Mouse (Mus musculus) thymus, adult 2 months (tissue): Measurements from ENCODE around the gene Pole4. TPM values are rescaled to one million over a fixed set of nuclear protein-coding genes. Genes with fewer than 3 reads are reported as not detected.

Experiments
- DNase-seq: peaks from one replicate; pipeline ENCODE4 v3.0.0; 2021
- H3K27ac ChIP-seq: fragments of 200-500 bp; 2 replicates; pipeline ENCODE4 v1.5.1; 2012; ENCODE audit warnings: low read length, control low read depth; ENCODE audit not compliant: control insufficient read depth, insufficient read depth
- H3K27me3 ChIP-seq: fragments of 200-500 bp; 2 replicates; pipeline ENCODE4 v1.6.1; 2012; ENCODE audit warnings: mild to moderate bottlenecking, low read length, moderate library complexity, mixed read lengths; ENCODE audit not compliant: control insufficient read depth, insufficient read depth
- H3K36me3 ChIP-seq: fragments of 200-500 bp; 2 replicates; pipeline ENCODE4 v1.6.1; 2012; ENCODE audit warnings: mild to moderate bottlenecking, low read length, moderate library complexity; ENCODE audit not compliant: control insufficient read depth, insufficient read depth
- H3K4me1 ChIP-seq: fragments of 200-500 bp; replicated peaks from 2 replicates; pipeline ENCODE4 v1.6.1; 2012; ENCODE audit warnings: low read length; ENCODE audit not compliant: control insufficient read depth, insufficient read depth
- H3K4me3 ChIP-seq: fragments of 200-500 bp; 2 replicates; pipeline ENCODE4 v1.5.1; 2012; ENCODE audit warnings: mild to moderate bottlenecking, low read length, control low read depth, moderate library complexity; ENCODE audit not compliant: control insufficient read depth, insufficient read depth
- CTCF ChIP-seq: fragments of 200-500 bp; IDR thresholded peaks from 2 replicates; pipeline ENCODE4 v1.5.1; 2012; ENCODE audit warnings: mild to moderate bottlenecking, control low read depth, low read length, moderate library complexity, borderline replicate concordance; ENCODE audit not compliant: control insufficient read depth, poor library complexity, insufficient read depth; ENCODE audit errors: extremely low read depth
- POLR2A ChIP-seq: fragments of 200-500 bp; IDR thresholded peaks from 2 replicates; pipeline ENCODE4 v1.6.1; 2012; ENCODE audit warnings: mild to moderate bottlenecking, low read length, control low read depth, moderate library complexity; ENCODE audit not compliant: control insufficient read depth, poor library complexity, insufficient read depth; ENCODE audit errors: extremely low read depth
- WGBS: fragments of 180-500 bp; shearing (Covaris S2); methylation state at CpG from one replicate; pipeline ENCODE4 v1.1.7; 2018; 5-methylcytosine and 5-hydroxymethylcytosine counted together
- polyA plus RNA-seq: library from polyadenylated mRNA; depleted of rRNA; stranded (reverse); fragments of >200 nt; gene quantifications from 2 replicates; pipeline ENCODE4 v1.2.3, GENCODE M21; 2012

Pole4 gene
- polyA plus RNA-seq, 1 experiment: 20.4 TPM

DNA sequence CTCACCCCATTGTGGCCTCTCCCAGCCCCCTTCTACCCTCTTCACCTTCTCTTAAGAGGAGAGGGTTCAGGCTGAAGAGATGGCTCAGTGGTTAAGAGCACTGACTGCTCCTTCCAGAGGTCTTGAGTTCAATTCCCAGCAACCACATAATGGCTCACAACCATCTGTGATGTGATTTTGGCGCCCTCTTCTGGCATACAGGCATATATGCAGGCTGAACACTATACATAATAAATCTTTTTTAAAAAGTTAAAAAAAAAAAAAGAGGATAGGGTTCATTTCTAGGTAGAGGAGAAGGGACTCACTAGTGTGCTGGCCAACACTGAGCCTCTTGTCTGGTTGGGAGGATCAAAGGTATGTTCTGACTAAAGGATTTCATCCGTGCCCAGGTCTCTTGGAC lies 44.9 kb upstream of the Pole4 start:
- Histone ChIP-seq H3K36me3 (no peaks in the 10 kb centered on the region), H3K4me1 (no peaks in the 10 kb centered on the region; the same call in 1 of the 2 replicates), H3K27me3 (no peaks in the 10 kb centered on the region), H3K27ac (no peak overlapping the region), H3K4me3 (no peak overlapping the region)
- no peak for TF ChIP-seq CTCF
- no peak for TF ChIP-seq POLR2A
- no peak for DNase-seq
- 80% methylated on average over 2 of the region's 2 CpGs for WGBS

- H3K36me3 ChIP-seq: no peaks in the 10 kb centered on the region
- no peaks in the 10 kb centered on the region for H3K27me3 ChIP-seq
- WGBS: 62% methylated on average over 9 of the region's 9 CpGs
- H3K27ac ChIP-seq: no peak overlapping the region
- DNase-seq: no peak
- H3K4me3 ChIP-seq: no peak overlapping the region
- H3K4me1 ChIP-seq: no peaks in the 10 kb centered on the region; the same call in 1 of the 2 replicates
- no peak for TF ChIP-seq CTCF
- no peak for TF ChIP-seq POLR2A
Measured at GRCm38 (mm10) chr6:82748106-82748672, 43.0 kb upstream of the Pole4 start.

DNA sequence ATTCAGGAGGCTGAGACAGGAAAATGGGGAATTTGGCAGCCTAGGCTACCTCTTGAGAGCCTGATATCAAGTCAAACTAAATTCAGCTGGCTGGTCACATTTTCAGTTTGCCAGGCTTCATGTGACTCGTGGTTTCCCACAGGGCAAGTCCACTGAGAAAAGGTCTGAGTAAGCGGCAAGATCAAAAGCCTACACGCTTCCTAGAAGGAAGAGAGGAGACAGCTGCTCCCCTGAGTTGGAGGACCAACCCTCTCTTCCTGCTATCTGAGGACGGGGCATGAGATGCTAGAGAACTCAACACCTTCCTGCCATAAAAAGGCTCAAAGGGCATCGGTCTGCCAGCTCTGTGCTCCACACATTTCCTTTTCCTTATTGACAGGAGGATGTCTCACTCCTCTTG lies 41.9 kb upstream of the Pole4 start:
- TF ChIP-seq CTCF (no peak), POLR2A (no peak)
- H3K4me1 ChIP-seq: no peaks in the 10 kb centered on the region
- DNase-seq: no peak
- WGBS: 6% methylated on average over 5 of the region's 5 CpGs
- H3K4me3 ChIP-seq: no peak overlapping the region
- no peaks in the 10 kb centered on the region for H3K36me3 ChIP-seq
- no peak overlapping the region for H3K27ac ChIP-seq
- no peaks in the 10 kb centered on the region for H3K27me3 ChIP-seq

DNA sequence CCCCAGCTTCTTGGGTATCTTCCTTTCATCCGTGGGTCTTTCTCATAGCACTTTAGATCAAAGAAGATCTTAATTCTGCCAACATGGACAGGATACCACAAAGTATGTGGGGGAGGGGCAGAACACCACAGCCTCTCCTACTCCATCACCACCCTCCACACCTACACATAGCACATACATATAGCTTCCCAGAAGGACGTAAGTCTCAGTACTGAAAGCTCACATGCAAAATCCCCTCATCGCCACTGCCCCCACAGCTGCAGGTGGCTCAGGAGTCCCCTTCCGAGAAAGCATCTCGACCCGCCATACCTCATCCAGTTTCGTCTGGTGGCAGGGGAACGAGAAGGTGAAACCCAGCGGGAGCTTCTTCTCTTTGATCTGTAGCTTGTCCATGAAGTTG lies 39.4 kb upstream of the Pole4 start:
- Histone ChIP-seq H3K36me3 (no peaks in the 10 kb centered on the region), H3K27me3 (no peaks in the 10 kb centered on the region), H3K4me3 (no peak overlapping the region), H3K27ac (no peak overlapping the region), H3K4me1 (peaks cover 3% of the 10 kb centered on the region)
- WGBS: 34% methylated on average over 9 of the region's 9 CpGs
- TF ChIP-seq CTCF: no peak
- TF ChIP-seq POLR2A: no peak
- no peak for DNase-seq

GRCm38 (mm10) chr6:82741518-82741880 lies 36.3 kb upstream of the Pole4 start:
- Histone ChIP-seq H3K27ac (no peak overlapping the region), H3K4me3 (no peak overlapping the region), H3K4me1 (peaks cover 3% of the 10 kb centered on the region), H3K27me3 (no peaks in the 10 kb centered on the region), H3K36me3 (no peaks in the 10 kb centered on the region)
- WGBS: 86% methylated on average over 5 of the region's 5 CpGs
- DNase-seq: no peak
- no peak for TF ChIP-seq POLR2A
- no peak for TF ChIP-seq CTCF

DNA sequence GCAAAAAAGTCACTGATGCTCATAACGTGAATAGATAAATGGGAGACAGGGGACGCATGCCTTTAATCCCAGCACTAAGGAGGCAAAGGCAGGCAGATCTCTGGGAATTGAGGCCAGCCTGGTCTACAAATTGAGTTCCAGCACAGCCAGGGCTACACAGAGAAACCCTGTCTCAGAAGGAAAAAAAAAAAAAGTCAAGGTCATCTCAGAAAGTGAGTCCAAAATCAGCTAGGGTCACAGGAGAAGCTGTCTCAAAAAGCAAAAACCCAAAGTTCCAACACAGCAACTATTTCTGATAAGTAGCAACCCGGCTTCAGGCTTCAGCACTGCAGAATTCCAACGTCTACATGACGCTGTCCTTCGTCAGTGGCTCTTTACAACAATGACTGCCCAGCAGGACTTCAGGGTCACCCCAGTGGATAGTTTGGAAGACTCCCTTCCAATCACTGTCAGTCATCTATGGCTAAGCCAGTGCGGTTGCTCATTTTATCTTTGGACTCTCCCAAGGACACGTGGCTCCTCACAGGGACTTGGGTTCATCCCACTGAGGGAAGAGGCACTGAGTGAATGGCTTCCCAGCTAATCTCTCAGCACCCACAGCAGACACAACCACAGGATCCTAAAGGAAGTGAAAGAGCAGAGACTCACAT lies 35.8 kb upstream of the Pole4 start:
- Histone ChIP-seq H3K4me3 (no peak overlapping the region), H3K27ac (no peak overlapping the region), H3K27me3 (no peaks in the 10 kb centered on the region), H3K4me1 (peaks cover 3% of the 10 kb centered on the region), H3K36me3 (no peaks in the 10 kb centered on the region)
- TF ChIP-seq CTCF (no peak), POLR2A (no peak)
- no peak for DNase-seq
- 95% methylated on average over 8 of the region's 8 CpGs for whole genome bisulfite sequencing
